Mouse (Mus musculus) fat pad, adult 2 months (tissue): ENCODE data around the gene Chchd6.

Source experiments
- DNase-seq: peaks from one replicate; pipeline ENCODE4 v3.0.0-alpha.2; 2011; ENCODE audit warnings: low read depth, low spot score; ENCODE audit errors: extremely low read depth

The Chchd6 gene

DNA sequence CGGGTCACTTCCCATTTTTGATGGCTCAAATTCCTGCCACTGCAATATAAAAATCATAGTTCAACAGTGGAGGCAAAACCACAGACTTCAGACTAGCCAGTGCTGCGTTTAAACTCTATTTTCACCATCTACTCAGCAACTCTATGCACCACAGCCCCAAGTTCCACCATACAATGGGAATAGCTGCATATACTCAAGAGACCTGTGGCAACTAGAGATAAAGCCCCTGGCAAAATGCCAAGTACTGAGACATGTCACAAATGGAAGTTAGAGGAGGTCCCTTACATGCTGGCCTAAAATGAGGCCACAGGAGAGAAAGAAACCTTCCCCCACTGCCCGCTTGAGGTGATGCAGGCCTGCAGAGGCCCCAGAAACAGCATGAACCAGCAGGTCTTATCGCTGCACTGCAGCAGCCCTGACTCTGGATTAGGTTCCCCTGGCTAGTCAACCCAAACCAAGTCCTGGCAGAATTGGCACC lies 139.9 kb downstream of the Chchd6 start:
- no peak for DNase-seq

DNA sequence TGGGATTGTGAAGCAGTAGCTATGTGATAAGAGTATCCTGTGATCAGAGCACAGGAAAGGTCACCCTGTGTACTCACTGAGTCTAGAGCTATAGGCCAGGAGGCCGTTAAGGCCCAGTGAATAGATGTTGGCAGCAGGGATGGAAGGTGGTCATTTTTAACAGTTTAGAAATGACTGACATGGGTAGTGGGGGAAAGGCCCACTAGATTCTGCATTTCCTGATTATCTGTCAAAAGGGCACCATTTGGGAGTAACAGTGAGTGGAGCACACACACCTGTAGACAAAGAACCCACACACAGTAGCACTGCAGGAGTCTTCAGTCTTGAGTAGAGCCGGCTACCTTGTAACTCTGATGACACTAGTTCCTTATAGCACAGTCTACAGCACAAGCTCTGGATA lies 141.0 kb downstream of the Chchd6 start:
- DNase-seq = no peak

DNA sequence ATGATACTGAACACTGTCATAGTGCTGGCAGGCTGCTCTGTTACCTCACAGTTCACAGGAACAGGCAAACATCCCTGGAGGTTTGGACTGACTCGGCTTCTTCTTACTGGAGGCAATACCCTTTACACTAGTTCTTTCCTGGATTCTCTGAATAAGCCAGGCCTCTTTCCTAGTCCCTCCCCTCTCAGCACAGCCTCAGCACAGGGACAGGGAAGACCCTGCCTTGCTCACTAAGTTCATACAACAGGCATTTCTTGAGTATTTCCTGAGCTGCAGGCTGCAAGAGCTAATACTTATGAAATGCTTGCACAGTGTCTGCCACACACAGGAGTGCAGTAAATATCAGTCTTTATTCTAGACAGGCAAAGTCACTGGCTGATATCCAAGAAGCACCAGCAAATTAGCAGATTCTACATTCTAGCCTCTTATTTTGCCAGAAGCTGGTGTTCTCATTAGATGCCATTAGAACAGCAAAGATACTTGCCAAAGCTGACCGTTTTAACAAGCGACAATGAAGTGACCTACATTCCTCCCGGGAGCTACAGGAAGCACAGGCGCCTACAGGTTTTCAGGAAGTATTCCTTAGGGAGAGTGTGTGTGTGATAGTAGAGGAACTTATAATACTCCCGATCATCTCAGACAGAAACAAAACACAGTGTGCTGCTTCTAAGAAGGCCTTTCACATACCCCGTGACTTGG lies 142.3 kb downstream of the Chchd6 start:
- DNase-seq = no peak

DNA sequence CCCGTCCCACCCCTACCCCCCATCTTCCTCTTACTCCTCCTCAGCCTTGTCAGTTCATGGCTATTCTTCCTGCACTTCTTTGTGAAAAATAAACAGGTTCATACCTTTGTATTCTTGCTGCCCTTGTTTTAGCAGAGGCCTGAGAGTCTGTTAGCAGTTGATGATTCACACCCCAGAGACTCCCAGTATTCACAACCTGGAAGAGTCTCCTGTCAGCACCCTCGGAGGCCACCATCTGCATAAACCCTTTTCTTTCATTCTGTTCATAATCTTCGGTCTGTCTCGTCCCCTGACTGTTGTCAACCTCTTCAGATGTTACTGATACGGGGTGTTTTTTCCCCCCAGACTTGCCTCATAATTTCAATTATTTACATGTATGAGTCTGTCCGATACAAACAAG lies 143.1 kb downstream of the Chchd6 start:
- DNase-seq = no peak

DNA sequence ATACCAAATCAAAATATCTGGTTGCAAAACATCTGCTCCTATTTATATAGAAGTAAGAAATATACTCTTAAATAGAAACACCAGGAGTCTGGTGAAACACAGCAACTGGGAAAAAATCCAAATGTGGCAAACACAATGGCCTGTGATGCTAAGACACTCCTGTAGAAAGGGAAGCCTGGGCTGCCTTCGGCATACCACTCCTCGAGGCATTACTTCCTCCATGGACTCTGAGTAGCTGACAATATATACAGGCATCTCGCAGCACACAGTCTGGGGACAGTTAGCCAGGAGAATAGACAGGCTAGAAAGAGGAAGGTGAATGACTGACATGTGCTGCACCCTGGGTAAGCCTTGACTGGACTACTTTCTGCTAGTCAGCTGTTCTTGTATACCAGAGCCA lies 146.7 kb downstream of the Chchd6 start:
- no peak for DNase-seq

DNA sequence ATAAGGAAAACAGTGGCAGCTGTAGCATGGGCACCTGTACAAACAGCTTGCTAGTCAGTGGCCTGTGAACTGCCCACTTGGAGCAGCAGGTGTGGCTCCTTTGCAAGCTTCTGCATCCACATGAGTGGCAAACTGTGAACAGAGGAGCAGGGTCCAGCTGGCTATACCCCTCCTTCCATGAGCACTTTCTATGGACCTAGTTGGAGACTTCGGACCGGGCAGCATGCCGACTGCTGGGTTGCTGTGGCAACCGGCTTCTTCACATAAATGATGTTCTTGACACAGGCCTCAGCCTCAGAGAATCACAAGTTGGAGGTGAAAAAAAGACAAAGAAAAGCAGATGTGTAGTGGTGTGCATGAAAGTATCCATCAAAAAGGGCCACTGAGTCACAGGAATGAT lies 154.8 kb downstream of the Chchd6 start:
- no peak for DNase-seq

DNA sequence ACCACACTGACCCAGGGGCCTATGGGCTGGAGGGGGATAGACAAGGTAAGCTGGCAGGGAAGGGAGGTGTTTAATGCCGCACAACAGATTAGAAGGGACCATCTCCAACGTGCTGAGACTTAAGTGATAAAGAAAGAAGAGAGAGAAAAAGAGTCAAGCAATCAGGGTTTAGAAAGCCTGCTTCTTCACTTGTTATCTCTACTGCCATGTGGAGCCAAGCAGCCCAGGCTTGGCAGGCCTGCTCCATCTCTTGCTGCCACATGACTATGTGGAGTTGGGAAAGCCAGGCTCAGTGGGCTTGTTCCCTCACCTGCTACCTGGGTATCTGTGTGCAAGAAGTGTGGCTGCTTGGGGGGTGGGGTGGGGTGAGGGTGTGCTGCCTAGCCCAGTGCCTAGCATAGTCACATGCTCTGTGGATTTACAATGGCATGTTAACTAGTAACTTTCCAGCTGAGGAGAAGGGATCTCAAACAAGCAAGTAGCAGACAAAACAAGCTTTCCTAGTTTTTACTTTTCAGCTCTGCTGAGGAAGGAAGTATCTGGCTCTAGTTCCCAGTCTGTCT lies 163.5 kb downstream of the Chchd6 start:
- DNase-seq = no peak

DNA sequence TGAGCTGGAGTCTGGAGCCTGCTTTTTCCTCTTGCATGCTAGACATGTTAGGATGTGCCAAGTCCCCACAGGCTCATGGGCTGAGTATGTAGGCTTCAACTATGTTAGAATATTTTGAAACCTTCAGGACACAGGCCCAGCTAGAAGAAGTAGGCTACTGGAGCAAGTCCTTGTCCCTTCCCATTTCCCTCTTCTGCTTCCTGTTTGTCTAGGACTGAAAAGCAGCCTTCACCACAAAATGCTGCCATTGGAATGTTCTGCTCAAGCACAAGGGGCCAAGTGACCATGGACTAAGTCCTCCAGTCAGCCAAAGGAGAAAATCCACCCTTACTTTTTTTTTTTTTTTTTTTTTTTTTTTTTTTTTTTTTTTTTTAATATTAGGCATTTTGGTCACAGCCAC lies 164.7 kb downstream of the Chchd6 start:
- DNase-seq = no peak

DNA sequence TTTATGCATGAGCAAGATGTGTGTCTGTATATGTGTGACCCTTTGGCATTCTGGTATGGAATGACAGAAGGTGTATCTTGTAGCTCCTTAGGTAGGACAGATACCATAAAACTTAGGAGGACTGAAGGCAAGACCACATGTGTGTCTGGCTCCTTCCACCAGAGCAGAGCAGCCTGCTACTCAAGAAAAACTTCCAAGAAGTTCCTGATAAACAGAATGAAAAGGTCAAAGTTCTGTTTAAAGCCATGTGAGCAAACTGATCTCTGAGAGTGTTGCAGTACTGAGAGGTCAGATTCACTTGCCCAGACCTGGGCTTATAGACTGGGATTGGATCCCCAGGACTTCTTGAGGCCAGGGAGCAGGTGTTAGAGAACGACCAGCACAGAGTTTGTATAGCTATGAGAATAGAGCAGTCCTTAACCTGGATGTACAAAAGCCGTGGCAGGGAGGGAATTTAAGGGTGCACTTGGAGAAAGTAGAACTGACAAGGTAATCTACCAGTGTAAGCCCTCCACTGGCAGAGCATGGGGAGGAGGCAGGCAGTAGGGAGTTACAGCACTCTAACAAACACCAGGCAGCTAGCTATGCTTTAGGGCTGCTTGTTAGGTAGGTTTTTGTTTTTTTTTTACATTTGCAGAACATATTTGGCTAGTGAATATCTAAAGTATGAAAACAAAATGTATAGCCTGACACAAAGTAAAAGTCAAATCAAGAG lies 166.6 kb downstream of the Chchd6 start:
- DNase-seq = no peak

DNA sequence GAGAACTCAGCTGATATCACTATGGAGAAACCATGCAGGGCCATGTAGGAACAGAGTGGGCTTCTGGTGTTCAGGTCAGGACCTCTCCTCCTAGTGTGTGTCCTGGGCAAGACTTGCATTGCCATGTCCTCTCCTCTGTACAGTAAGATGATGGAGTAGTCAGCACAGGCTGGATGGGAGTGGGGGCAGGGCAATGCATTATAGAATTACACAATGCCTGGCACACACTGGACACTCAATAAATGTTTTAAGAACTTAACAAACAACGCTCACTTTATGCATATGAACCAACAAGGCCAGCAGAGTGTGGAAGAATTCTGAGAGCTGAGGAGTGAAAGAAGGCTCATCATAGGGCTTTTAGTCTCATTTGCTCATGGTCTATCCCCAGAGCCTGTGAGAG lies 171.0 kb downstream of the Chchd6 start:
- DNase-seq = no peak

DNA sequence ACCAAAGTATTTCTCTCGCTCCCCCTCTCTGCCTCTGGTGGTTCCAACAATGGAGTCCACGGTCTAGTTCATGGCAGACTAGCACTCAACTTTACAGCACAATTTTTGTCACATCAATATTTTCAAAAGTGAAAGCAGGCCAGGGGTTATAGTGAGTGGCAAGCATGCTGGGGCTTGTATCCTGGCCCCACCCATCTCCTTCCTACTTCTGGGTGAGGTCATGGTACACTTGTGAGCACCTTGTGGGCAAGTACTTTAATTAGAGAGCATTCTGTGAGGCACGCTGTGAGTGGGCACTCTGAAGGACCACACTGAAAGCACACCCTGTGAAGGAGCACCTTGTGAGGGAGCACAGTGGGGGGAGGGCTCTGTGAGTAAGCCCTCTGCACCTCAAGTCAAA lies 172.8 kb downstream of the Chchd6 start:
- DNase-seq = no peak

DNA sequence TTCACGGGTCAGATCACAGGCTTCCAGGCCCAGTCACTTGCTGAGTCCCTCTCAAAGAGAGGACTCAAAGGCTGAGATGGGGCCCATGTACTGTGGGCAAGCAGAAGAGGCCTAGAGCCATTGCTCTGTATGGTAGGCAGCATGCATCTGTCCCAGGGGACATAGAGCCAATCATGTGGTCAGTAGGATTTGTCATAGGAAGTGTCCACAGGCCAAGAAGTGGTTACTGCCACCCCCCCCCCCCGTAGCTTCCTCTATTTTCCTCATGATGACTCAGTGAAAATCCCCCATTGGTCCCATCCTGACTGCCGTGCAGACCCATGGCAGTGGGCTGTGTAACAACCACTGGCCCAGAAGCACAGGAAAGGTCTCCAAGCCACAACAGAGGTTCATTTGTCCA lies 173.5 kb downstream of the Chchd6 start:
- DNase-seq = no peak

DNA sequence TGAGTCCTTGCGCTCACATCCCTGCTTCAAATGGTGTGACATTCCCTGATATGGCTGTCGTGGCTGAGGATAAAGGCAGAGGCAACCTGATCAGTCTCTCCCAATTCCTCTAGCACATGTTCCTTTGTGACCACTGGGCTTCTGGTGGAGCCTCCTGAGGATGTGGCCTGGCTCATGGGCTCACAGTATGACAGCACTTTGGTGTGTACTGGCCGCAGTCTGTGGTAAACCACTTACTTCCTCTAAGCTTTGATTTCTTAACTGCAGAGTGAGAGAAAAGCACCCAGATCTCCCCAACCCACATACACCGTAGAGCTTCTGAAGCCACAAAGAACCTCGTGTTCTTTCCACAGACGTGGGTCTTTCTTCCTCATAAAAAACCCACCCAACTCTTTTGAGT lies 173.9 kb downstream of the Chchd6 start:
- no peak for DNase-seq

DNA sequence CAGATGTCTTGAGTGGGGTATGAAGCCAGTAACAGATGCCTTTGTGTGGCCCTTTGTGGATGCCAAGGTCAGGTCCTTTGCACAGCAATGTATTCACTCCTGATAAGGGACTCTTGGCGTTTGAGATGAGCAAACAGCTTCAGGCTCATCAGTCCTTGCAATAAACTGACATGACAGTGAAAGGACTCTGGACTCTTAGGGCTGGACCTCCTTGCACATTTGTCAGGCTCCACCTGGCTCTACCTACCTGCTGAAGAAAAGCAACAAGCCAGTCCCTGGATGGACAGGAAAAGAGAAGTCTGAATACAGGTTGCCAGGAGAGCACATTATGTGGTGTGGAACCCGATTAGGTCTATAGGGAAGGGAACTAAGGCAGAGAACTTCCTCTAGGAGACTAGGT lies 174.7 kb downstream of the Chchd6 start:
- no peak for DNase-seq

DNA sequence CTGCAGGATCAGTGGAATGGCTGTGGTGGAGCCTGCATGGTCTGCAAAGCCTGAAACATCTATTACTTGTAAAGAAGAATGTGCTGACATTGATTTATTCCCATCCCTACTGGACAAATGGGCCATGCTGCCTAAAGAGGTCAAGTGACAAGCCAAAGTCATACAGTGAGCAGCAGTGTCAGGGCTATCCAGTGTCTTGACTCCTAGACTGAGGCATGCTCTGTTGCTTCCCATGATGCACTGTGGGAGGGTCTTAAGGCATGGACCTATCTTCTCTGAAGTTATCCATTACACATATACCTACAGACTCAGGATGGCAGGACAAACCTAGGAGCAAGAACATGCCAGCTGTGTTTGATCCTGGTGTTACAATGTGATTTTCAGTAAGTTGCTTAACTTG lies 175.3 kb downstream of the Chchd6 start:
- no peak for DNase-seq

DNA sequence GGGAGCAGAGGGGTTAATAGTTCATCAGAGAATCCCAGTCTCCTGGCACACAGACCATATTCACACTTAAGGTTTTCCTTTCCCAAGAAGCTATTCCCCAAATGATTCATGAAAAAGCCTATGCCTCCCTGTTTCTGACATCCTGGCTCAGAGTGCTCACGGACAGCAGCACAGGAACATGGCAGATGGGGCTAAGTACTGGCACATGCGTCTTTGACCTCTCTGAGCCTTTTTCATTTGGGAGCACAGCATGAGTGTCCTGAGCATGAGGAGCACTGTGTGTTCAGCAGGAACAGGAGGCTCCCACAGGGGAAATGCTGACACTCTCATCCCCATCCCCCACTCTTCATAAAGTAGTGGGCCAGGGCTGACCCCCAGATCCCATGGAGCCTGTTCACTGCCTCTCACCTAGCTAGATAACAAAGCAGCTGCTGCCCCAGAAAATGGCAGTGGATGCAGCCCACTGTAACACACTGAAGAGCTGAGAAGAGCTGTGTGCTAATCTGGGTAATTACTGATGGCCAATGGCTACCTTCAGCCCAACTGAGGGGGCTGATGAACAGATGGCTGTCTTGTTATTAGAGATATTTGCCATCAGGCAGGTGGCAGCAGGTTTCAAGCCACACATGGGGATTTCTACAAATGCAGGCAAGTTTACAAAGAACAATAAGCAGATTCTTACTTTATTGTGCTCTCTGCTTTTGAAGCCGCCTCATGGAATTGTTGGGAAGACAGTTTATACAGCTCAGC lies 176.2 kb downstream of the Chchd6 start:
- DNase-seq = no peak

DNA sequence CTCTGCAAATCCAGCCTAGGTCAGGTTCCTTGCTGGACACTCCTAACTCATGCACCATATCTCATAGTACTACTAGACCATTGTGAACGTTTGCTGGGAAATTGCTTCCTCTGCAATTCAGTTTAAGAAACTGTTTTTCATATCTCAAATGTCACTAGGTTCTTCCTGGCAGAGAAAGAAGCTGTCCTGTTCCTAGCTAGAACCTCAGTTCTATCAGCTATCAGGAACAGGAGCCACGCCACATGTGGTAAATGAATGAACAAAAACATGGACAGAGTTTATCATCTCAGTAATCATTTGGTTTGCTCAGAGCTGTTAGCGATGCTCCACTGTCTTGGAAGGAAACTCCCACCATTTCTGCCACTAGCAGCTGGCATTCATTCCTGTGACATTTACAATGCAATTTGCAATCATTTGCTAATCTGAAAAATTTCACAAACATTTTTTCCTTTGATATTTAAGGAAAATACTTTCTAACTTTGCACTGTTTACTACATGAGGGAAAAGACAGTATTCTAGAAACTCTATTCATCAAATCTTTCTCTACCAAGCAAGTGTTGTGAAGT lies 179.3 kb downstream of the Chchd6 start:
- DNase-seq = no peak

DNA sequence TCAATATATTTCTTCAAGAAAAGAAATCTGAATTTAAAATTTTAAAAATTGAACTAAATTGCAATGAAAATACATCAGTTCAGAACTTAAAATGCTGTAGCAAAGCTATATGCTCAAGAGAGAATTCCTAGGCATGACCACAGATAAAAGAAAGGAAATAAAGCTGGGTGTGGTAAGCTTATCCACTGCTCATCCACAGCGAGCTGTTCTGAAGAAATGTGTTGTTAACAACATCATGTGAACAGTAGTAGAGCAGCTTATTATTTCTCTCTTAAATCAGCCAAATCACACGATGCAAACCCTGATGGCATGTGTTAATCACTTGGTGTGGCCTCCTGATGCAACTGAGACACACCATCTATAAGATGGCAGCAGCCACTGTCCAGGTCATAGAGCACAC lies 180.4 kb downstream of the Chchd6 start:
- DNase-seq = no peak

DNA sequence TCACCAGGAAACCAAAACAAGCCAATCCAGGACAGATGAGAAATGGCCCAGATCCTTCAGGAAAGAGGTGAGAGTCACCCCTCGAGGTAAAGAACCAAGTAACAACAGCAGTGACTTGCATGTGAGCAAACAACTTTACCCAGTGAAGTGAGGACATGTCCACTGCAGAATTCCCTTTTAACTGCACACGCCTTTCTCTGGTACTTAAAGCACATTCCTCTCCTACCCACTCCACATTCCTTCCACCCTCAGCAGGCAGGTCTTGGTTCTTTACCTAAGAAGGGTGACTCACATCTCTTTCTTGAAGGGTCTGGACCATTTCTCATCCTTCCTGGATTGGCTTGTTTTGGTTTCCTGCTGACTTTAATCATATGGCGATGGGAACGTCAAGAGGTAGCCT lies 181.3 kb downstream of the Chchd6 start:
- DNase-seq = no peak

DNA sequence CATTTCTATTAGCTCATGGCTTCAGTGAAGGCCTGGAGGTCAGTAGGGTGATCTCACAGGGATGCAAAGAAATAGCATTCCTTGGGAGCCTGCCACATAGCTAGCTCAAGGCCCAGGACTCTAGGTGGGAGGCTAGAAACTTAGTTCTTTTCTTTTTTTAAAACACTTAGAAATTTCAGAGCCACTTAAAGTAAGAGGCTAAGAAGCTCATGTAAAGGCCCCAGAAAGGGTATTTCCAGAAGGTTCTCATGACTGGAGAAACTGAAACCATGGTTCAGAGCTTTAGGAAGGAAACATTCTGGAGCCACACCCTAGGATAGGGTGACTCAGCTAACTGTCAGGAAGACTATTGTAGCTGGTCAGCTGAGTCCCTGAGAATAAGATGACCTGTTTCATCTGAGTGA lies 182.0 kb downstream of the Chchd6 start:
- no peak for DNase-seq

DNA sequence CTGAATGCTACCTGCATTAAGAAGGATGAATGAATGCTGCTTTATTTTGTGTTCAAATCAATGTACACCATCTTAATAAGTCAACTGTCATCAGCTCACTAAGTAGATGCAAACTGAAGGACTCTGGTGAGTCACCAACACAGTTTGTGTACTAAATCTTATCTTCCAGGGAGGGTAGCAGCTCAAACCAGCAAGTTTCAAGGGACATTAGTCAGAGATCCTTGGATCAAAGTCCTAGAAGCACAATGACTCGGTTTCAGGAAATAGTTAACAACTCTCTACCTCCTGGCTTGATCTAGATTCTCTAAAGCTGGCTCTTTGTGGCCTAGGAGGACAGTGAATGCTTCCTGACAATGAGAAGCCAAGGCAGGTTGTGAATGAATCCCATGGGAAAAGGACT lies 182.9 kb downstream of the Chchd6 start:
- no peak for DNase-seq
